Mouse (Mus musculus): ENCODE measurements around the gene Kcnrg.
"Not testable (repeated sequence)": the region's sequence is repeated elsewhere in the genome, so short reads cannot be mapped to it uniquely, and the experiment has no call there.

Gene Kcnrg

DNA sequence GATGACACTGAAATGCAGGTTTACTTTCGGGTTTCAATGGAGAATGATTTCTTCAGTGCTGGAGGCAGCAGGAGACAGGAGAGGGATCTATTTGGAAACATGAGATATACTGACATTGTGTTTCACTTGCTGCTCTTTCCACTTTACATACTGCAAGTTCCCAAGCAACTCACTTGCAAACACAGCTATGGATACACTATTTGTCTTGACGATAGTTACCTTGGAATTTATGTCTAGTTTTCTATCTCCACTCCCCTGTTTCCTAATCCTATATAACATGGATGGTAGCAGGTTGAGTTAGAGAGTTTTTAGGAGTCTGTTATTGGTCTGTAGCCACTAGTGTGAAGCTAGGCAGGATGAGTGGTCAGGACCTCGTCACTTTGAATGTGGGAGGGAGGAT, at the start of gene Kcnrg:
Gene Kcnrg, plus strand, starts transcription at position 301 of the 400 bp plus-strand sequence.
- no peak for DNase-seq

DNA sequence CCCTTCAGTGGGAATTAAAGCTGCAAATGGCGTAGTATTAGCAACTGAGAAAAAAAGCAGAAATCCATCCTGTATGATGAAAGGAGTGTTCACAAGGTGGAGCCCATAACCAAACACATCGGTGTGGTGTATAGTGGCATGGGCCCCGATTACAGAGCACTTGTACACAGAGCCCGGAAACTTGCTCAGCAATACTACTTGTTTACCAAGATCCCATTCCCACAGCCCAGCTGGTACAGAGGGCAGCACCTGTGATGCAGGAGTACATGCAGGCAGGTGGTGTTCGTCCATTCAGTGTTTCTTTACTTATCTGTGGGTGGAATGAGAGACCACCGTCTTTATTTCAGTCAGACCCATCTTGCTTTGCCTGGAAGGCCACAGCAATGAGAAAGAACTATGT, 48.4 kb upstream of the Kcnrg start:
- no peak for DNase-seq

DNA sequence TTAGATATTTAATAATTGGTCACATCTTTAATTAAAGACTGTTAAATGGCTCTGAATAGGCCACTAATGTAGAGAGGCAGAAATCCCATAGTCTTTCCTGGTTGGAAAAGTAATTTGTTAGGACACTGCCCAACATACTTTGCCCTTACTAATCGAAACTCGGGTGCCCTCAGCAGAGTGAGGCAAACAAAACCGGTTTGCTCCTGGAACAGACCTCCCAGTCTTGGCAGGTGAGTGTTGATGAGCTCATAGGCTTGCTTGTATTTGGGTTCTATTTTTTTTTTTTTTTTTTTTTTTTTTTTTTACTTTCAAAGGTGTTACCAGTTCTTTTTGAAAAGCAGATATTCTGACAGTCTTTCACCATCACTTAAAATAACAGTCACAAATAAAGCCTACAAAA, 47.4 kb upstream of the Kcnrg start:
- no peak for DNase-seq

DNA sequence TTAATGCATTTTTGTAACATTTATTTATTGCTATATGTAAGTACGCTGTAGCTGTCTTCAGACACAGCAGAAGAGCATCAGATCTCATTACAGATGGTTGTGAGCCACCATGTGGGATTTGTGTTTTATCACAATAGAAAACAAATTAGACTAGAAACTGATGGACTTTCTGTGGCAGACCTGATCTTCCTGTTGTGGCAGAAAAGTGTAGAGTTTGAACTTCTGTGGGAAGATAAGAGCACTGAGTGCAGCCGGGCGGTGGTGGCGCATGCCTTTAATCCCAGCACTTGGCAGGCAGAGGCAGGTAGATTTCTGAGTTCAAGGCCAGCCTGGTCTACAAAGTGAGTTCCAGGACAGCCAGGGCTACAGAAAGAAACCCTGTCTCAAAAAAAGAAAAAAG, 41.0 kb upstream of the Kcnrg start:
- DNase-seq = not testable (repeated sequence)

DNA sequence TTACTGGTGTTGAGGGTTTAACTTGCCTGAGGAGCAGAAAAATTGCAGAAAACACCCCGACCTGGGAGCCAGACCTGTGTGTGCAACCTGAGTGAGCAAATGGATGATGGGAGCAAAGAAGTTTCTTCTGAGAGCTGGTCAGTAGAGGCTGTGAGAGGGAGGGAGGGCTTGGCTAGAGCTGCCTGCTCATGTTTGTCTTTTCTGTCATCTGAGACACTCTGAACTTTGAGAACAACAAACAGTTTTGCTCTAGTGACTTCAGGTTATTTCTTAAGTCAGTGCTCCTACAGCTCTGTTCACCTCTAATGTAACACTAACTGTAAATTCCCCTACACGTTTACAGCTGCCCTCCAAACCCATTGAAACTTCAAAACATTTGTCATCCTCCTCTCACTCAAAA, 37.9 kb upstream of the Kcnrg start:
- DNase-seq = no peak

DNA sequence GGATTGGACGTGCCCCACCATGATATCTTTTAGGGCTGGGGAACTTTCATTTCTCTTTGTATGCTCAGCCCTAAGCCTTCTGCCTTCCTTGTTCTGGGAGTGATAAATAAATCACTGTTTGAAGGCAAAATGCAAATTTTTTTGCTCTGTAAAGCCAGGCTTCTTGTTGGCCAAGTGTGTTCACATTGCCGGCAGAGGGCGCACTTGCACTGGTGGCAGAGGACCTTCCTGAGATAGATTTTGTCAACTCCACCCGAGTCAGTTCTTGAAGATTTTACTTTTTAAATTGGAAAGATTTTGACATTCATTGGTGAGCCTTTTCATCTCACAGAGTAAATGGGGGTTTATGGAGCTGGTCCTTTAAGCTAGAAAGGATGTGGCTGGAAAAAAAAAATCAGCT, 35.9 kb upstream of the Kcnrg start:
- peak; percentile 63 to 91 for DNase-seq

DNA sequence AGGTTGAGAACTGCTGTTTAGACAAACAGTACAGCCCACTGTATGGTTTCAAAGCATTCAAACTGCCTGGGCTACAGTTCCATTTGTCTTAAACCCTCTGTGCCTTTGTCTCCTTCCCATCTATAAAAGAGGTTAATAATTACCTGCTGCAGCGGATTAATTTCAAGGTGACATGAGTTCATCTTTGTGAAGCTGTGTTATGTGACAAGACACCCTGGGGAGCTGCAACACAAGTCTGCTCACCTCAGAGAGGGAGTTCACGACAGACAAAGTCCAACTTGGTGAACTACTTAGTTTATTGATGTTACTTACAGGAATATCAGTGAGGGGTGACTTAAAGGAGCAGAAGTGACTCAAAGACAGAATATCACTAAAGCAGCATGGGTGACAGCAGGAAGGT, 35.1 kb upstream of the Kcnrg start:
- no peak for DNase-seq

DNA sequence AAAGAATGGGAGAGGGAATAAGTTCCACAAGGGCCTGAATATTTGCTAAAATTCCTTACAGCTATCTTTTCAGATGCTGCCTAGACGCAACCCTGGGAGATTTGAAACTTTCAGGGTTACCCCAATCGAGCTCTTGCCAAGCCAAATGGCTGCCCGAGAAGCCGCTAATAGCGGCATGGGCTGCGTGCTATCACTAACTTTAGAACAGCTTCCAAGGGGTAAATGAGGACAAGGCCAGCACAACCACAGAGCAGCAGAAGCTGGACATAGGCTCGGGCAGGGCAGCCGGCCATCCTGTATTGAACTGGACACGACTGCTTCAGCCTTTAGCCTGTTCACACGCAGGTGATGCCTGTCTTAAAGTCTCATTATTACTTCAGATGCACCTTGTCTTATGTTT, 32.2 kb upstream of the Kcnrg start:
- no peak for DNase-seq

DNA sequence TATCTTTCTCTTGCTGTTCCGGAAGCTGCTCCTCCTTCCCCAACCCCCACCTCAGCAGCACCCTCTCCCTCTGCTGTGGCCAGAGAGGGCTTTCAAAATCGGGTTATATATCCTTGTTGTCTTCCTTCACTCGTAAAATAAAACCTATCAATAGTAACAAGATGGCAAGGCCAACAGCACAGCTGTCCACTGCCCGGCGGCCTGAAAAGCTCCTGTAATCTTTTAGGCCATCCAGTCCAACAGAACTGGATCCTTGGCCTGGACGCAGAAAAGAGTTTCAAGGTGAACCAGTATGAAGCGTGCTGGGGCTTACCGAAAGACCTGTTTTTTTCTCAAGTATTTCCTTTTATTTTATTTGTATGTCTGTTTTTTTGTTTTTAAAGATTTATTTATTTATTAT, 31.3 kb upstream of the Kcnrg start:
- no peak for DNase-seq

DNA sequence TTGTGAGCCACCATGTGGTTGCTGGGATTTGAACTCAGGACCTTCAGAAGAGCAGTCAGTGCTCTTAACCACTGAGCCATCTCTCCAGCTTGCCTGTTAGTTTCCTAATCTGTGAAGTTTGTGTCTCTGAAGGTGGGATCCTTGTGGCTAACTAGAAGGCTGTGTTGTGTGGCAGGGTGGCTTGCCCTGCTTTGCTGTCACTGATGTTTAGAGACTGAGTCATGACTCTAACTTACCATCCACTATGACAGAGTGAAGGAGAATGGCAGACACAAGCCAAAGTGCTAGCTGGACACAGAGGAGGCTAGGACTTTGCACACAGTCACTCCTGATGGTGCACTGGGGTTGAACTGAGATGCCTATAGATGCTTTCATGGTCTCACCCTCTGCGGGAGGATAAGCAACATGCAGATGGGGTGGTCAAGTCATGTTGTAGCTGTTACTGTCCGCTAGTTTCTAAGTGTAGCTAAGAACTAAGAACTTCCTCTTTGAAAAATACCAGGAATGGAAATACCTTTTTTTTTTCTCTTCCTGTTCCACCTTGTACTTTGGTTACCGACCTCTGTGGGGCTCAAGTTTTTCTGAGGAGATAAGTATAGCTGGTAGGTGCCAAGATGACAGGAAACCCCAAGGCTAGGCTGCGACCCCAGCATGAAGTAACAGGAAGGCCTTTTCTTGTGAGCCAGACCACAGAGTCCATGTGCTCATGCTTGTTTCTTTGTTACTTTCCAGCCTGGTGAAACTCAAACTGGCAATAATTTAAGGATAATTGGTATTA, 17.8 kb upstream of the Kcnrg start:
- DNase-seq = no peak

DNA sequence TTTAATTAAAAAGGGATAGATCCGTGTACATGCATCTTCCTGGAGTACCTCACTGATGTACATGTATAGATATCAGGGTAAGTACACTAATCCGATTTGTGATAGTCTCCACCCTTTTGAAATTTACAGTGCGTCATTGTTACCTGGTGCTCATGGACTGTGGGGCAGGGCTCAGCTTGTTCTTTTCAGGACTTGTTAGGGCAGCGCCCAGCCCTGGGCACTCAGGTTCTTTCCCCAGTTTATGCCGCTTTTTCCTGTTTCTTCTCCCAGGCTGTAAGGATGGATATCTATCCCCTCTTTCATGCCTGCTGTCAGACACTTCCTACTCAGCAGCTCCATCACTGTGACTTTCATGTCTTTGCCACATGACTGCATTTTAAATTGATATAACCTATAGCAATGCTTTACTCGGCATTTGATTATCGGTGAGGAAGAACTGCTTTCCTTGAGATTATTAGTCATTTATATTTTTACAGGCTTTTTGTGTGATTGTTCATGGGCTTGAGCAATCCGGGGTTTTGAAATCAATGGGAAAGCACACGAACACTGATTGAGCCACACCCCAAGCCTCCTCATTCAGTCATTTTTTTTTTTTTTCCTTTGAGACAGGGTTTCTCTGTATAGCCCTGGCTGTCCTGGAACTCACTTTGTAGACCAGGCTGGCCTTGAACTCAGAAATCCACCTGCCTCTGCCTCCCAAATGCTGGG, 10.4 kb upstream of the Kcnrg start:
- DNase-seq = no peak

DNA sequence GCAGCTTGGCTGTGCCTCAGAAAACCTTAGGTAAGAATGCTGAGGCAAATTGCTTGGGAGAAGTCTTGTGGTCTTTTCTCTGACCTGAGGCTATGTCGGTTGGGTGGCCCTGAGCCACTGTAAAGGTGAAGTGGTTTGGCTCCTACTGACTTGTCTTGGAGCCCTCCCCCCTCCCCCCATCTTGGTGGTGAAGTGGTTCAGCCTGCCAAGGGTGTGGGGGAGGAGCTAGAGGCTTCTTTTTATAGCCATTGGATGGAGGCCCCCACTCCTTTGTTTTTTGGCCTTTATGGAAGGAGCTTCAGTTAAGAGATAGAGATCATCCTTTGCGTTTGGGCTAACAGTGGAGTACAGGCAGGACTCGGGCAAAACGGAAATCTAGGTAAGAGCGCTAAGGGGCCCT, 9.3 kb upstream of the Kcnrg start, which contains the start of gene Trim13:
Gene Trim13, plus strand, starts transcription at position 280 of the 400 bp plus-strand sequence.
- DNase-seq = no peak

DNA sequence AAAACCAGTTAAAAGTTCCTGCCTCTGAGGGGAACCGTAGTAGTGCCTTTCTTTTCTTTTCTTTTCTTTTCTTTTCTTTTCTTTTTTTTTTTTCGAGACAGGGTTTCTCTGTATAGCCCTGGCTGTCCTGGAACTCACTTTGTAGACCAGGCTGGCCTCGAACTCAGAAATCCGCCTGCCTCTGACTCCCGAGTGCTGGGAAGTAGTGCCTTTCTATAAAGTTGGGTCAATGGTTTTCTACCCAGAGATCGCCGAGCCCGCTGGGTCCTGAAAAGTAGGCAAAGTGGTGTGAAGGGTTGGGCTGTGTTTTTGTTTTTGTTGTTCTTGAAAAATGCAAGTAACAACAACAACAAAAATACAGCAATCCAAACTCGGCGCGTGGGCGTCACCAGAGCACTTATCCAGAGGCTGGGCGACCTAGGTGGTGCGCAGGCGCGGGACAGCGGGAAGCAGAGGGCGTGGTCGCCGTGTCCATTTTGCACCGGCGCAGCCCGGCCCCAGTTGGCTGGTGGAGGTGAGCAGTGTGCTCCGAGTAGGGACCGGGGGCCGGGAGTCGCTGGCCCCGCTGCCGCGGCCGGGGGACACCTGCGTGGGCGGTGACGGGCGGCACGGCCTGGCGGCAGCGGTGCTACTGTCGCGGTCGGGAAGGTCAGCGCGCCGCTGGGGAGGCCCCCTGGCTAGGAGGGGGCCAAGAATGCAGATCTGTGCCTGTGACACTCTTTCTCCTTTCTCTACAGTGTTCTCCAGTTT, 8.0 kb upstream of the Kcnrg start:
- peak; percentile 79 to 87 for DNase-seq

DNA sequence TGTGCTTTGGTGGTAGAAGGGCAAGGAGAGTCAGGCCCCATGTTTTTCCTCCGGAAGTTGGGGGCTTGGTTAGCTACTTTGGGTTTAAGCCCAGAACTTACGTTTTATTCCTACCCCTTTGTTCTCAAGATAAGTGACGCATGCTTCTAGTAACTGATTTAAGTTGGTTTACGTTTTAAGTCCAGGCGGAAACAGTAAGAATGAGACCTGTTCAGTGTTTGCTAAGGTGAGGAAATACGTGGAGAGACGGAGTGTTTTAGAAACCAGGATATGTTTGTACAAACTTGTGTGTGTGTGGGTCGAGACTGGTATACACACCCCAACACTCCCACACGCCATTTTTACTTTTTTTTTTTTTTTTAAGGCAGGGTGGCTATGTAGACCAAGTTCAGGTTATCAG, 5.9 kb upstream of the Kcnrg start:
- DNase-seq = no peak

DNA sequence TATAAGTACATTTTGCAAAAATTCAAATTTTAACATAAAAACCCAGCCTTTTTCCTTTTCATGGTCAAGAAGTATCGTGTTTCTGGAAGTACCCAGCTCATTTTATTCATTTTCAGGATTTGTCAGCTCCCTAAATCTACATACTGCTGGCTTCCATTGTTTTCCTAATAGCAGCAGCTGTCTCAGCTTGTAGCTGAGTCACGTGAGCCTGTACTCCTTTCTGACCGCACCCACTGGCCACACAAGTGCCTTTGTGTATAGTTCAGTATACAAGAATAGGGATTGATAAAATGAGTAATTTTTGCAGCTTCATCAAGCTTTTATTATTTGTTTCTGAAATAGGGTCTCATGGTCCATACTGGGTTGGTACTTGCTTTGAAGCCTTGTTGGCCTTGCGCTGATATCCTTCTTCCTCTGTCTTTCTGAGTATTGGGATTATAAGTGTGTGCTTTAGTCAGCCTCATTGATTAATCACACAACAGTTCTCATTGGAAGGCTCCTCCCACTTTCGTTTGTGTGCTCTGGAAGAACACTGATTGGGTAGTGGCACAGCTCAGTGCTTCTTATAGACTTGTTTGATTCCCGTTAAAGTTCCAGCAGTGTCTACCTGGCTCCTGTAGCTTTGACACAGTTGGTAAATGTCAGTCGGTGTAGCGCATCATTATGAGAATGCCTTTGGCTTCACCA, 4.0 kb upstream of the Kcnrg start:
- DNase-seq = no peak

DNA sequence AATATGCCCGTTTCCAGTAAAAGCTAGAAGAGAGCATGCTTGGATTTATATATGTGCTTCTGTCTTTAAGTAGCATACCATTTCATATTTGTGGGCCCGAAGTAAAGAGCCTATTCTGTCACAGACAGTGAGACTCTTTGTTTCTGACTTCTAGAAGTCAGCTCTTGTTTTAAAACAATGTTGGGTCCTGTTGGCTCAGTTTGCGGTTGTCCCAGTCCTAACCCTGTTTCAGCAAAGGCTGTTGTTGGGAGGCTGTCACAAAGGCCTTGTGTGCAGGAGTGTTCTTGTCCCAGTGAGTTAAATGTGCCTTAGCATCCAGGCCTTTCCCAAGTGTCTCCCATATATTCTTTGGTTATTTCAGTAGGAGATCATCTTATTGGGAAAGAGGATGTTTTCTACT, 3.2 kb upstream of the Kcnrg start:
- DNase-seq = no peak

DNA sequence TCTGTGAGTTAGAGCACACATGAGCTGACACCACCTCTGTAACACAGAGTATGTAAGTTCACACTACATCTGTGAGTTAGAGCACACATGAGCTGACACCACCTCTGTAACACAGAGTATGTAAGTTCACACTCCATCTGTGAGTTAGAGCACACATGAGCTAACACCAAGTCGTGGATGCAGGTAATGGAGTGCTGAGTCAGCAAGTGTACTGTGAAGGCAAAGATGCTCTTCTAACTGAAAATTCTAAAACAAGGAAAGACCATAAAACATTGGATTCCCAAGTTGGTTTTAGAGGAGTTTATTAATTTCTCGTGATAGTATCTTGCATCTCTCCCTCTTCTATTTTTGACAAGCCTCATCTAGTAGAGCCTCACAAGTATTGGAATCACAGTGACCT, 1.2 kb upstream of the Kcnrg start:
- not testable (repeated sequence) for DNase-seq

DNA sequence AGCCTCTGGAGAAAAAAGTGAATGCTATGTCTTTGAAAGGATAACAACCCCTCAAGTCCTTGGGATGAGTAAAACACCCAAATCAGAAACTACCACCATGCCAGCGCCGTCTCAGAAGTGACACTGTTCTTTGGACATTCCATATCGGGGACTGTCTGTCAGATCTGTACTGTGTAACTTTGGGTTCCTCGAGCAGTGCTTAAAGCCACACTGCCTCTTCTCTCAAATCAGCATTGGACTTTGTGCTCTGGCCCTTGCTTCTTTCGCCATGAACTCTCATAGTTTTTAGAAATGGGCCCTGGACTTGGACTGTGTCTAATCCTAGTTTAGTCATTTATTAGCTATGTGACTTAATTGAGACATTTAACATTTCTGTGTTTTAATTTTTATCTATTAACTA, 4.5 kb downstream of the Kcnrg start:
- no peak for DNase-seq

DNA sequence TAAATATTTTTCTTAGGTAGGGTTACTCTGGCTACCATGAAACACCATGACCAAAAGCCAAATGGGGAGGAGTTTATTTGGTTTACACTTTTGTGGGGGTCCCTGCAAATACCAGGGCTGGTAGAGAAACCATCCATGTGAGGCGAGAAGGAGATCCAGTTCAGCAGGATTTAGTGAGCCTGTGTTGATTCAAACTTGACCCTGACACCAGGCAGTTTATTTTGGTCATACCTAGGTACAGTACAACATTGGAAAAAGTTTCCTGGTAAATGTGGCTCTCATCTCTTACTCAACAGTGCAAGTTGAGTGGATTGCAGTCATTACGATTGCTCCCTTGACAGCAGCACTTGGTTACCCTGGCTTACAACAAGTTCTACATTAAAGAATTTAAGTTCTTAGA, 6.1 kb downstream of the Kcnrg start:
- no peak for DNase-seq

DNA sequence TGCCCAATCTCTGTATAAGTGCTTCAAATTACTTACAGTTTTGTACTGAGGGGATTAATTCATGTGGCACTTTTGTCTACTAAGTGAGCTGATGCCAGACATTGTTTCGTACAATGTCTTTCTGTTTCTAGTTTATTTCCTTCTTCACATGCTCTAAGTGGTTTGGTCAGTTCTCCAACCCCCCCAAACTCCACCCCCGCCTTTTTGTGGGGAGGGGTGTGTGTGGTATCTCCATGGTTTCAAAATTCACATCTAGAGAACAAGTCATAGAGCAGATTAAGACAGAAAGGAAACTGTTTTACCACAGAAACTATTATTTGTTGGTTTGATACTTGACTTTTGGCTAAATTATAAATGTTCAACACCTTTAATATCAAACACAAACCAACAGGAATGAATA, 13.1 kb downstream of the Kcnrg start:
- DNase-seq = no peak

DNA sequence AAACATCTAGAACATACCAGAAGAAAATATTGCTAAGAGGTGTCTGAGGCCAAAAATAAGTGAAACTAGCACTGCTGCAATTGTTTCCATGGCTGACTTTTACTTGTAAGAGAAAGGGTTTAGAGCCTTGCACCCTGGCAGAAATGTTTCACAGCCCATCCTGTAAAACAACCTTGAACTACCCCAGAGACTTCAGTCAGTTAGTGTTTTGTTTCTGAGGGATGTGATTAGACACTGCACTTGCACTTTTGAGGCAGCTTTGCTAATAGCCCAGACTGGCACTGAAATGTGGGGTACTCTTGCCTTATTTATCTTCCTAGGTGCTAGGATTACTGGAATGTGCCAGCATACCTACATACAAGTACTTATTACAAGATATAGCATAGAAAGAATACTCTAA, 28.7 kb downstream of the Kcnrg start:
- DNase-seq = no peak

DNA sequence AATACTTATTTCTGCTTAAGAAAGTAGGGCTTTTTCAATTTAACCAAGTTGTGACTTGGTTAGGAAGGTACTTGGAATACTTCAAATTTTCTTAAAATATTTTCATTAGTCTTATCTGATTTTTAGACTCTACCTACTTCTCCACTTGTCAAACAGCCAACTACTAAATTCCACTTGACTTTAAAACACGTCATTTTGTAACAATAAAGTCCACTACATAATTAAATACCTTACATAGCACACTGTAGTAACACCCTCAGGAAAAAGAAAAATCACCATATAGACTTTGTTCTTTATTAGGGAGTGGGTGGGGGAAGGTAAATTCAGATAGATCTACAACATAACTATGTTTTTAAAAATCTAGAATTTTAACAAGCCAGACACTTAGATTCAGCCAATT, 35.4 kb downstream of the Kcnrg start:
- no peak for DNase-seq

DNA sequence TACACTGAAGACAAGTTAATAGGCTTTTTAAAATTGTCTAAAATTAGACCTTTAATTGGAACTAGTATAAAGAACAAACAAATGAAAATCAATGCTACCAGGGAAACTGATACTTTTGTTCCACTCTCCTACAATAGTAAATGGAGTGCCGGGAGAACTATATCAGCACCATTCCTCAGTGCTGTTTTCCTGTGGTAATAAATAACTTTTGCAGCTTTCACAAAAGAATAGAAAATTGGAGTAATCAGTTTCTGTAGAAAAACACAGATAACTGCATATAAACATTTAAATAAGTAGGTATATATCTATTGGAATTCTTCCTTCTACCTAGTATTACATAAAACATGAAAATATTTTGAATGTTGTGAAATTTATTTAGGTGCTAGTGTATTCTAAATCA, 38.3 kb downstream of the Kcnrg start:
- DNase-seq = no peak

Measured in spleen, adult 18-20 months (tissue).